Mouse (Mus musculus) ES-E14 (cell line): ENCODE measurements around the gene Abhd17b.

Experiments
- CHD2 ChIP-seq: IDR thresholded peaks from 2 replicates; pipeline ENCODE4 v1.6.1; 2014; ENCODE audit warnings: mild to moderate bottlenecking, low read depth, low read length, inconsistent platforms
- HCFC1 ChIP-seq: IDR thresholded peaks from 2 replicates; pipeline ENCODE4 v1.6.1; 2012; ENCODE audit warnings: low read length, inconsistent platforms, borderline replicate concordance; ENCODE audit not compliant: insufficient read depth
- MAFK ChIP-seq: IDR thresholded peaks from 2 replicates; pipeline ENCODE4 v1.6.1; 2014; ENCODE audit warnings: mild to moderate bottlenecking, low read depth, low read length, inconsistent platforms; ENCODE audit not compliant: insufficient read depth
- ZC3H11A ChIP-seq: IDR thresholded peaks from 2 replicates; pipeline ENCODE4 v1.6.1; 2012; ENCODE audit warnings: low read depth, mild to moderate bottlenecking, inconsistent platforms, low read length, borderline replicate concordance
- ZNF384 ChIP-seq: IDR thresholded peaks from 2 replicates; pipeline ENCODE4 v1.6.1; 2012; ENCODE audit warnings: low read depth, low read length, inconsistent platforms

- TF ChIP-seq MAFK (no peak), CHD2 (no peak), ZC3H11A (no peak), ZNF384 (no peak), HCFC1 (no peak)
Observed at GRCm38 (mm10) chr19:21646142-21646541, 6.8 kb upstream of the Abhd17b start.
